Comparison of ENCODE assay signal across 8 mouse cellular contexts in genomic region chr12:83486671-83487461, GRCm38 (mm10). TPM values are rescaled to one million over a fixed set of nuclear protein-coding genes. Genes with fewer than 3 reads are reported as not detected.
DNase-seq lines count a peak whose midpoint lies in the region; ATAC-seq and TF ChIP-seq lines count a peak whose summit lies in the region.

No protein-coding gene starts in this region.

- H3K4me2 ChIP-seq in heart, postnatal 0 days (ENCODE audit: low read depth, low read length): peak overlapping the region; percentile 99
- peak overlapping the region; percentile 100 for H3K4me2 ChIP-seq in lung, embryonic 16.5 days (ENCODE audit: low read depth, low read length)

- H3K36me3 ChIP-seq in ES-Bruce4 (ENCODE audit: control insufficient read depth, insufficient read depth, low read length, poor library complexity, severe bottlenecking): no peaks in the 10 kb centered on the region
- H3K36me3 ChIP-seq in heart, postnatal 0 days (replicated peaks; ENCODE audit: control insufficient read depth, insufficient read depth, low read length): no peaks in the 10 kb centered on the region
- no peaks in the 10 kb centered on the region for H3K36me3 ChIP-seq in lung, embryonic 16.5 days (ENCODE audit: control insufficient read depth, insufficient read depth, low read length)

- TF ChIP-seq CTCF in ES-Bruce4 (IDR thresholded peaks at IDR 0.05; ENCODE audit: low read depth, low read length): no peak
- TF ChIP-seq CTCF in heart, postnatal 0 days (IDR thresholded peaks at IDR 0.05; ENCODE audit: low read depth): peak; percentile 31; the same call in 1 of the 2 replicates

- H3K9me3 ChIP-seq in ES-Bruce4 (replicated peaks; ENCODE audit: control insufficient read depth, insufficient read depth, low read length, poor library complexity, severe bottlenecking): peaks cover 3% of the 10 kb centered on the region; the same call in 1 of the 2 replicates
- H3K9me3 ChIP-seq in heart, postnatal 0 days (replicated peaks; ENCODE audit: control insufficient read depth, low read length): peaks cover 6% of the 10 kb centered on the region
- H3K9me3 ChIP-seq in lung, embryonic 16.5 days (ENCODE audit: control insufficient read depth, low read length): peaks cover 4% of the 10 kb centered on the region; the same call in 1 of the 2 replicates

- H3K4me1 ChIP-seq in ES-Bruce4 (ENCODE audit: control insufficient read depth, insufficient read depth, low read length): no peaks in the 10 kb centered on the region
- peaks cover 24% of the 10 kb centered on the region; the same call in 1 of the 2 replicates for H3K4me1 ChIP-seq in heart, postnatal 0 days (ENCODE audit: control insufficient read depth, insufficient read depth)
- peaks cover 21% of the 10 kb centered on the region for H3K4me1 ChIP-seq in lung, embryonic 16.5 days (replicated peaks; ENCODE audit: control insufficient read depth, insufficient read depth, low read length)

- WGBS in heart, postnatal 0 days: under 1% methylated on average over 61 of the region's 73 CpGs
- WGBS in lung, embryonic 16.5 days: under 1% methylated on average over 73 of the region's 73 CpGs

- peak; percentile 60 for DNase-seq in brain, adult 2 months (ENCODE audit: low read depth, low spot score)
- DNase-seq in heart, postnatal 0 days (ENCODE audit: low spot score): peak; percentile 52
- DNase-seq in kidney, postnatal 14 days: peak; percentile 63
- DNase-seq in retina, embryonic 14.5 days (ENCODE audit: low spot score): peak; percentile 72
- peak; percentile 42 for DNase-seq in thymus, postnatal 25 days

- TF ChIP-seq EP300 in ES-Bruce4 (IDR thresholded peaks at IDR 0.05; ENCODE audit: insufficient read depth, low read depth, low read length): no peak
- no peak for TF ChIP-seq EP300 in heart, postnatal 0 days (IDR thresholded peaks at IDR 0.05; ENCODE audit: low read depth)

- no peak for TF ChIP-seq POLR2A in ES-Bruce4 (IDR thresholded peaks at IDR 0.05; ENCODE audit: insufficient read depth, low read length)

- H3K4me3 ChIP-seq in ES-Bruce4 (ENCODE audit: low read depth, low read length): peak overlapping the region; percentile 56
- H3K4me3 ChIP-seq in heart, postnatal 0 days (ENCODE audit: low read depth, low read length): peak overlapping the region; percentile 93
- H3K4me3 ChIP-seq in lung, embryonic 16.5 days (ENCODE audit: low read length): peak overlapping the region; percentile 71

- no peak overlapping the region for H3K27ac ChIP-seq in ES-Bruce4 (ENCODE audit: insufficient read depth, low read length)
- peak overlapping the region; percentile 94 for H3K27ac ChIP-seq in heart, postnatal 0 days (ENCODE audit: low read depth)
- 0 out of 2 replicates have a peak overlapping the region, but pooled peaks have one; percentile 9 for H3K27ac ChIP-seq in lung, embryonic 16.5 days (ENCODE audit: low read length)

- peak overlapping the region; percentile 32 for H3K9ac ChIP-seq in ES-Bruce4 (ENCODE audit: low read depth, poor library complexity, severe bottlenecking)
- peak overlapping the region; percentile 80 for H3K9ac ChIP-seq in heart, postnatal 0 days (replicated peaks; ENCODE audit: low read depth, low read length)
- H3K9ac ChIP-seq in lung, embryonic 16.5 days (ENCODE audit: low read length): peak overlapping the region; percentile 64

- peaks cover 14% of the 10 kb centered on the region for H3K27me3 ChIP-seq in ES-Bruce4 (ENCODE audit: control insufficient read depth, insufficient read depth, low read length, poor library complexity, severe bottlenecking)
- H3K27me3 ChIP-seq in heart, postnatal 0 days (ENCODE audit: control insufficient read depth, insufficient read depth, low read length): peaks cover 5% of the 10 kb centered on the region; the same call in 1 of the 2 replicates
- peaks cover 23% of the 10 kb centered on the region for H3K27me3 ChIP-seq in lung, embryonic 16.5 days (ENCODE audit: control insufficient read depth, insufficient read depth, low read depth, low read length)

- peak; percentile 27; the same call in 1 of the 2 replicates for ATAC-seq in erythroid progenitor cell, adult 5-6 weeks (replicated peaks; ENCODE audit: low FRiP score, poor library complexity, severe bottlenecking)
- ATAC-seq in heart, postnatal 0 days (ENCODE audit: insufficient read depth, low read depth): peak; percentile 51; the same call in 1 of the 2 replicates
- ATAC-seq in lung, embryonic 16.5 days (ENCODE audit: low read depth): peak; percentile 59

RNA-seq across cellular contexts. Expression of gene Dpf3, which starts 0.7 kb away (rescaled TPM):
- polyA plus RNA-seq in ES-Bruce4 (2011; ENCODE audit: insufficient read depth, insufficient read length, low read depth, missing spikeins): 0.81 TPM in 1 of 2 replicates, not detected in the other
- total RNA-seq in erythroid progenitor cell, adult 5-6 weeks (2015; ENCODE audit: low replicate concordance): 40.7 and 45.0 TPM in 2 replicates
- total RNA-seq in erythroid progenitor cell, adult 5-6 weeks (2017; ENCODE audit: low replicate concordance): 152 and 194 TPM in 2 replicates
- total RNA-seq in heart, postnatal 0 days (2014; rRNA removed; ENCODE audit: low replicate concordance): 5.2 and 14.4 TPM in 2 replicates
- polyA plus RNA-seq in heart, postnatal 0 days (2015; fragmentation: Nextera tagmentation; extraction: Ambion mirVana): 15.3 and 18.5 TPM in 2 replicates
- polyA plus RNA-seq in lung, embryonic 16.5 days (2015; fragmentation: Nextera tagmentation; extraction: Ambion mirVana): 2.1 and 3.9 TPM in 2 replicates

RNA-seq across cellular contexts. Expression of gene Dcaf4, which starts 33.4 kb away (rescaled TPM):
- 125 and 134 TPM in 2 replicates for polyA plus RNA-seq in ES-Bruce4 (2011; ENCODE audit: insufficient read depth, insufficient read length, low read depth, missing spikeins)
- total RNA-seq in erythroid progenitor cell, adult 5-6 weeks (2015; ENCODE audit: low replicate concordance): 1.8 and 3.8 TPM in 2 replicates
- total RNA-seq in erythroid progenitor cell, adult 5-6 weeks (2017; ENCODE audit: low replicate concordance): 3.0 and 5.3 TPM in 2 replicates
- 33.4 and 47.3 TPM in 2 replicates for total RNA-seq in heart, postnatal 0 days (2014; rRNA removed; ENCODE audit: low replicate concordance)
- polyA plus RNA-seq in heart, postnatal 0 days (2015; fragmentation: Nextera tagmentation; extraction: Ambion mirVana): 19.2 and 19.7 TPM in 2 replicates
- 23.6 and 23.7 TPM in 2 replicates for polyA plus RNA-seq in lung, embryonic 16.5 days (2015; fragmentation: Nextera tagmentation; extraction: Ambion mirVana)
